Mouse (Mus musculus): ENCODE measurements at regions not wholly inside any gene's neighbourhood (a gene's known extent, or its start where the extent isn't known, plus 50 kb on each side); places are given as distances from the start of the nearest gene placed in this dataset.

GRCm38 (mm10) chr1:35881521-35881920 is 186.7 kb upstream of the Hs6st1 start:
- TF ChIP-seq GATA1 (IDR thresholded peaks at IDR 0.05; ENCODE audit: low read length), result no peak
- TF ChIP-seq TAL1 (IDR thresholded peaks at IDR 0.05; ENCODE audit: low read length), result no peak

Data from erythroblast, embryonic 14.5 days (primary cell).